Mouse (Mus musculus): ENCODE data around the gene Zfp467.

- no peak for TF ChIP-seq CTCF (IDR thresholded peaks at IDR 0.05; ENCODE audit: insufficient read depth, low read length)
- TF ChIP-seq POLR2A (IDR thresholded peaks at IDR 0.05; ENCODE audit: borderline replicate concordance, extremely low read depth, low read depth, low read length): no peak
These were observed 29.1 kb downstream of the Zfp467 start for GRCm38 (mm10) chr6:48416486-48416885.
